Mouse (Mus musculus) left cerebral cortex, adult 18-20 months (tissue): ENCODE measurements around the gene Stk39. TPM values are rescaled to one million over a fixed set of nuclear protein-coding genes. Genes with fewer than 3 reads are reported as not detected.
A peak's percentile ranks its signal among the peaks of the same experiment; 100 is the strongest.

Source experiments
- DNase-seq, 2 experiments: peaks; one replicate each; pipeline ENCODE4 v3.0.0; 2021 to 2022; ENCODE audit warnings: low spot score in 2 of 2, mixed read lengths in 1 of 2
- total RNA-seq, 2 experiments: library from RNA; stranded (reverse); gene quantifications; 2 replicates each; pipeline ENCODE4 v1.2.3; 2021

Gene Stk39
- total RNA-seq, 2 experiments from 2014 or later, result 92.7 to 94.7 TPM

- DNase-seq, result no peak
Measured at GRCm38 (mm10) chr2:68386313-68386863, 85.7 kb downstream of the Stk39 start.

DNA sequence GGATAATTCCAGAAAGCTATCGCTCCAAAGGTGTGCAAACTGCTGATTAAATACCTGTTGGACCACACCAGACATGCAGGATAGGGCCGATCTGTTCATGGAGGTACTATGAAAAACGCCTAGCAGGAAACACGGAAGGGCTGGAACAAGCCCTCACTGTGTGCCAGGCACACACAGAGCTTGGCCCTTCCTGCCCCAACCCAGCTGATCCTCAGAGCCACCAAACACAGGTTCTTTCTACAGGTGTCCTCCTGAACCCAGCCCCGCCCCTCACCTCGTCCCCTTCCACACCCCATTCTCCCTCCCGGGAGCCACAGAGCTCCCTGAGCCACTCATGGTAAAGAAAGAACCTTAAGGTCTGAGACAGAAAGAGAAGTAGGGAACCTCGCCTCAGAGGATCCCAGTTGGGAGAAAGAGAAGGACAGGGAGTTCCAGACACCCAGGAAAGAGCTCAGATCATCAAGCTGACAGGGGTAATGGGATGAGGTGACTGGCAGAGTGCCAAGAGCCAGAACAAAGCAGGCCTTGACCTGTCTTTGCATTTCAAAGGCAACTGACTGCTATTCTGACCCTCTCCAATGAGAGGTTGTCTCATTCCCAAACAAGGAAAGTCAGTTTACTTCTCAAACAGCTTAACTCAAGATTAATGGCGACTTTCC is 86.3 kb downstream of the Stk39 start:
- no peak for DNase-seq

GRCm38 (mm10) chr2:68383964-68384363 is 88.1 kb downstream of the Stk39 start:
- DNase-seq, result no peak

- DNase-seq, result no peak
Measured at GRCm38 (mm10) chr2:68382394-68383059, 89.5 kb downstream of the Stk39 start.

GRCm38 (mm10) chr2:68381881-68382280 is 90.2 kb downstream of the Stk39 start:
- DNase-seq, result no peak

DNA sequence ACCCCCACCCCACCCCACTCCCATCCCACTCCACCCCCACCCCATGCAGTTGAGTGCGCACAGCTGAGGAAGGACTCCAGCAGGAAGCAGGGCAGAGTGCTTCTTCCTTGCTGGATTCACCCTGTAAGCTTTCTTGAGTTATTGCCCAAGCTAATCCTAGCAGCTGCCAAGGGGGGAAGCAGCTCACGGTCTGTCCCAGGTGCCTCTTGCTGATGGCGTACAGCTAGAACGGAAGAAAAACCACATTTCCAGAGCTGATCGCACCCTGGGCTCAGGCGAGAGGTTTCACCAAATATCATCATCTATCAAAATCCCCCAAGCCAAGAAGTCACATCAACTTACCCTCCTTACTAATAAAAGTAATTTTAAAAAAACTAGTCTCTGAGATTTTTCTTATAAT is 90.9 kb downstream of the Stk39 start:
- DNase-seq, result no peak

- DNase-seq, result no peak
Measured at GRCm38 (mm10) chr2:68379631-68380030, 92.4 kb downstream of the Stk39 start.

DNA sequence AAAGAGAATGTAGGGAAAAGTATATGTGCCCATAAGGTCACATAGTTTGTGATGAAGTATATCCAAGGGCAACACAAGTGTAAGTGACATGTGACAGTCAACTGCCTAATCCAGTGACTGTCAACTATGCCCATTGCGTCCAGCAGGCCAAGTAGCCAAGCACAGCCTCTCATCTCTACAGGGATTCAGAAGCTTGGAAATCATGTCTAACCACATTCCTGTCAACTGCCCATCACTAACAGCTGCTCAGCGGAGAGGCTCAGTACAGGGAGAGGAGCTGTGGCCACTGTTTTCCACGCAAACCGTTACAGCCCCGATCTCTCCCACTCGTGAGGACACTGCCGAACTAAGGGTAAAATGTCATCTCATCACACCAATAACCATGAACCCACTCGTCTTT is 93.7 kb downstream of the Stk39 start:
- no peak for DNase-seq

- DNase-seq, result no peak
Measured at GRCm38 (mm10) chr2:68377251-68377681, 94.8 kb downstream of the Stk39 start.

GRCm38 (mm10) chr2:68376660-68377059 is 95.4 kb downstream of the Stk39 start:
- no peak for DNase-seq

- no peak for DNase-seq
Measured at GRCm38 (mm10) chr2:68374202-68374601, 97.9 kb downstream of the Stk39 start.

GRCm38 (mm10) chr2:68371912-68372311 is 100.2 kb downstream of the Stk39 start:
- DNase-seq, result no peak

- DNase-seq, result no peak
Measured at GRCm38 (mm10) chr2:68370326-68370725, 101.7 kb downstream of the Stk39 start.

DNA sequence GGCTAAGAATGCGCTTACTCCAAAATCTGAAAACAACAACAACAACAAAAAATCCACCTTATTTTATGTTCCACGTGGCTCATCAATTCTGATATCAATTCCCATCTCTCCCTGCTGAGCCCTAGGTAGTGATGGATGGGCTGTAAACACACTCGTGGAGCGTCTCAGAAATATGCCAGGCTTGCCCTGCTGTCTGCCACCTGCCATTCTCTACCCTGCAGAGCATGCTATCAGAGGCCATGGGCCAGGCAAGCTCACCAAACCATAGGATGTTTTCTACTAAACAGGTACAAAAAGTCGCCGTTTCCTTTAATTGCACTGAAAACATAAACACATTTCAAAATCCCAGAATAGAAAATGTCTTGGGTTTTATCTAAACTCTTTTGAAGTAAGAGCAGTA is 103.0 kb downstream of the Stk39 start:
- no peak for DNase-seq

DNA sequence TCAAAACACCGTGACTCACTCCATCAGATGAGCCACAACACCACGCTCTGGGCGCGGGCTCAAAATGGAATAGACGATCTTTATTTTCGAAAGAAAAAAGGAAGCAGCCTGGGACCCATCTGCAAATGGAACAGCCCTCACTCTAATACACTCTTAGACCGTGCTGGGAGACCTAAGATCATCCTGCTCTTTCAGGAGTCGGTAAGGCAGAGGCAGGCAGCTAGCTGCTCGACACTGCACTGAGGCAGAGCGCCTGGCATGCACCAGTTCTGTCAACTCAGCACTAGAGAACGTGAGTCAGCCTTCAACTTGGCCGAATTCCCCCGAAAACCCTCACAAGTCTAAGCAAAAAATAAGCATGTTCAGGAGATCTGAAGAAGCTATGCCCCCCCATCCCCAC is 104.1 kb downstream of the Stk39 start:
- peak; percentile 52 to 77 for DNase-seq

GRCm38 (mm10) chr2:68366897-68367193 is 105.2 kb downstream of the Stk39 start:
- DNase-seq, result no peak

DNA sequence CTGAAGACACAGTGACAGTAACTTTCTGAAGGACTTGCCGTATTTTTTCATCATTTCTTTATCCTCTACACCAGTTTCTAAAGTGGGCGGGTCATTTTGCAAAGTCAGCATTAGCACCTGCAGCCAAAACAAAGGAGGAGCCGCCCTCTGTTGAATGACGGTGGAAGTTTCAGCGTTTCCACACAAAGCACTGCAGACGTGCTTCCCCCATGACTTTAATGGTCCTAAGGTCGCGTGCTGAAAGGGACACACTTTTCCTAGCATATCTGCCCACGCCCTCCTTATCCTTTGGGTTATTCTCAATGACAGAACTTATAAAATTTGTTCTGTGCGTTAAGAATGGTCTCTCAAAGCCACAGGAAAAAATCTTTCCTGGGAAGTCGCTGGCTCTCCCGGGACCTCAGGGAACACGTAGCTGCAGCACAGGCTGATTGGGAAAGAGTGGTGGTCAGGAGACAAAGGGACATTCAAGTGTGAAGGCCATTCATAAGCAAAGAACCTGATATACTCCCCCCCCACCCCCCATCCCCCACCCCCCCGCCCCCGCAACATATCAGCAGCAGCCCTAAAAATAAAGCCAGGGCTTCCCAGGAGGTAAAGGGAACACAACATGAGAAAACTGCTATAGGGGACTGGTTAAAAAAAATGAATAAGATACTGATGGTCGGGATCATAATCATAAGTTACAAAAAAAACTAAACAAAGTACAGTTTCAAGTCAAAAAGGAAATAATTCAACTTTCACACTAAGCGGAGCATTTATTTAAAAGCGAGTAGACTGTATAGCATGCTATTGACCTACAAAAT is 105.8 kb downstream of the Stk39 start:
- no peak for DNase-seq

GRCm38 (mm10) chr2:68365504-68365903 is 106.6 kb downstream of the Stk39 start:
- no peak for DNase-seq

- DNase-seq, result peak; percentile 39 to 40
Measured at GRCm38 (mm10) chr2:68364181-68364900, 107.7 kb downstream of the Stk39 start.

DNA sequence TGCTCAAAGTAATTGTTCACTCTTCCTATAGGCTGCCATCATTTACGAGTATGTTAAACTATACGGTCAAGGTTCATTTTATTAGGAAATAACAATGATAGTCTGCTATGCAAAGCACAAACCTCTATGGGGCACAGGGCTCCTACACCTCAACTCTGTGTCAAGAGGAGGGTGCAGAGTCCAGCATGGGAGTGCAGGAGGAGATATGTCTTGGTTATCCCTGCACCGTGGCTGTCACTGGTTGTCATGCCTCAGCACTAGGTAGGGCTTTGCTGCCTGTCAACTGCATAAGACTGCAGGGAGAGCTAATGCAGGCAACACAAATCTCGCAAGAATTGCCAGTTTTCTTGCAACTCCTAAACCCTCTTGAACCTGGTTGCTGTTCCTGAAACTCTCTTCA is 108.9 kb downstream of the Stk39 start:
- no peak for DNase-seq

DNA sequence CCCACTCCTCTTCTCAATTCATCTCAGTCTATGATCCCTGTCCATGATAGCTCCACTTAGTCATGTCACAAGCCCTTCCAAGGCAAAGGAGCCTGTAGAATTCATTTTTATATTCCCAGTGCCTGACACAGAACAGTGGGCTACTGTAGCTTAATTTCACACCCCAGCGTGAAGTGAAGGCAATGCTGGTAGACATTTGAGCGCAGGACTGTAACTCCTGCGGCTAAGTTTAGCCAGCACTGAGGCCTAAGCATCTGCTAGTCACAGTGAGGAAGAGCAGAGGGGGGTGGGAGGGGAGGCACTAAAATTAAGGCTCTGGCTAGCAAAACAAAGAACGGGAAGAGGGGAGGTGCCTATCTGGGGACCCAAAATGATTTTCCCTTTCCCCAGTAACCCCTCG is 110.4 kb downstream of the Stk39 start:
- peak in 1 of 2 experiments; percentile 31 for DNase-seq
